Mouse (Mus musculus): Measurements from ENCODE around the gene Fam129b.
A peak's percentile ranks its signal among the peaks of the same experiment; 100 is the strongest.

The Fam129b gene

GRCm38 (mm10) chr2:32860799-32861198 lies 15.1 kb upstream of the Fam129b start:
- no peak for DNase-seq (ENCODE audit: low spot score)

GRCm38 (mm10) chr2:32863317-32863716 lies 12.6 kb upstream of the Fam129b start:
- DNase-seq (ENCODE audit: low spot score): no peak

GRCm38 (mm10) chr2:32864755-32865154 lies 11.2 kb upstream of the Fam129b start:
- peak; percentile 72 for DNase-seq (ENCODE audit: low spot score)

GRCm38 (mm10) chr2:32867354-32867753 lies 8.6 kb upstream of the Fam129b start:
- DNase-seq (ENCODE audit: low spot score): no peak

GRCm38 (mm10) chr2:32869721-32870274 lies 6.1 kb upstream of the Fam129b start:
- DNase-seq (ENCODE audit: low spot score): no peak

GRCm38 (mm10) chr2:32870275-32871100 lies 5.4 kb upstream of the Fam129b start:
- no peak for DNase-seq (ENCODE audit: low spot score)

GRCm38 (mm10) chr2:32874070-32874469 lies 1.8 kb upstream of the Fam129b start:
- DNase-seq (ENCODE audit: low spot score): no peak

GRCm38 (mm10) chr2:32874951-32875674 lies 801 bp upstream of the Fam129b start:
- no peak for DNase-seq (ENCODE audit: low spot score)

- DNase-seq (ENCODE audit: low spot score): peak; percentile 44
Observed at GRCm38 (mm10) chr2:32876490-32877302, 782 bp downstream of the Fam129b start.

GRCm38 (mm10) chr2:32877303-32877702 lies 1.4 kb downstream of the Fam129b start:
- no peak for DNase-seq (ENCODE audit: low spot score)

- no peak for DNase-seq (ENCODE audit: low spot score)
Observed at GRCm38 (mm10) chr2:32877761-32878393, 2.0 kb downstream of the Fam129b start.

GRCm38 (mm10) chr2:32878396-32878795 lies 2.5 kb downstream of the Fam129b start:
- no peak for DNase-seq (ENCODE audit: low spot score)

- DNase-seq (ENCODE audit: low spot score): no peak
Observed at GRCm38 (mm10) chr2:32879593-32879992, 3.7 kb downstream of the Fam129b start.

GRCm38 (mm10) chr2:32881054-32881453 lies 5.1 kb downstream of the Fam129b start:
- DNase-seq (ENCODE audit: low spot score): no peak

GRCm38 (mm10) chr2:32881723-32882122 lies 5.8 kb downstream of the Fam129b start:
- DNase-seq (ENCODE audit: low spot score): no peak

GRCm38 (mm10) chr2:32882283-32883043 lies 6.5 kb downstream of the Fam129b start:
- no peak for DNase-seq (ENCODE audit: low spot score)

GRCm38 (mm10) chr2:32884745-32885144 lies 8.8 kb downstream of the Fam129b start:
- no peak for DNase-seq (ENCODE audit: low spot score)

- peak; percentile 39 for DNase-seq (ENCODE audit: low spot score)
Observed at GRCm38 (mm10) chr2:32888029-32888428, 12.1 kb downstream of the Fam129b start.

- no peak for DNase-seq (ENCODE audit: low spot score)
Observed at GRCm38 (mm10) chr2:32888551-32888950, 12.6 kb downstream of the Fam129b start.

GRCm38 (mm10) chr2:32890280-32890679 lies 14.4 kb downstream of the Fam129b start:
- no peak for DNase-seq (ENCODE audit: low spot score)

GRCm38 (mm10) chr2:32891278-32891677 lies 15.4 kb downstream of the Fam129b start:
- DNase-seq (ENCODE audit: low spot score): no peak

Measured in embryo, embryonic 10 days (tissue).